Mouse (Mus musculus) MEL (cell line): Measurements from ENCODE around the gene Vmn1r1. TPM values are rescaled to one million over a fixed set of nuclear protein-coding genes. Genes with fewer than 3 reads are reported as not detected.

ENCODE experiments used
- DNase-seq: peaks from one replicate; pipeline ENCODE4 v3.0.0; 2011; ENCODE audit warnings: low read depth, low spot score
- H3K27ac ChIP-seq: 2 replicates; pipeline ENCODE4 v1.5.1; 2012; ENCODE audit warnings: low read depth, mild to moderate bottlenecking, control low read depth, low read length, moderate library complexity; ENCODE audit not compliant: control insufficient read depth
- H3K27me3 ChIP-seq, 2 experiments: fragments of 150-350 bp in 1 of 2; sonication (generic) in 1 of 2; 2 replicates each; pipeline ENCODE4 v1.6.1; 2012; ENCODE audit warnings: low read length in 2 of 2, mild to moderate bottlenecking in 2 of 2, improper control_type of control experiment in 1 of 2, moderate library complexity in 1 of 2; ENCODE audit not compliant: insufficient read depth in 2 of 2, control insufficient read depth in 1 of 2
- H3K36me3 ChIP-seq, 2 experiments: 2 replicates each; pipeline ENCODE4 v1.6.1; 2012 to 2014; ENCODE audit warnings: low read length in 2 of 2, improper control_type of control experiment in 1 of 2, inconsistent platforms in 1 of 2, mild to moderate bottlenecking in 1 of 2; ENCODE audit not compliant: insufficient read depth in 2 of 2, control insufficient read depth in 1 of 2
- H3K4me1 ChIP-seq, 2 experiments: fragments of 150-350 bp in 1 of 2; sonication (generic) in 1 of 2; 2 replicates each; pipeline ENCODE4 v1.6.1; 2012; ENCODE audit warnings: low read length in 2 of 2, improper control_type of control experiment in 1 of 2, mild to moderate bottlenecking in 1 of 2; ENCODE audit not compliant: insufficient read depth in 2 of 2, control insufficient read depth in 1 of 2
- H3K4me3 ChIP-seq, 2 experiments: fragments of 150-350 bp in 1 of 2; sonication (generic) in 1 of 2; 2 replicates each; pipeline ENCODE4 v1.5.1; 2012; ENCODE audit warnings: low read depth in 2 of 2, low read length in 2 of 2, mild to moderate bottlenecking in 2 of 2, moderate library complexity in 2 of 2, control low read depth in 1 of 2, improper control_type of control experiment in 1 of 2; ENCODE audit not compliant: control insufficient read depth in 1 of 2, insufficient read depth in 1 of 2
- H3K79me2 ChIP-seq: 2 replicates; pipeline ENCODE4 v1.6.1; 2012; ENCODE audit warnings: mild to moderate bottlenecking, low read length, moderate library complexity; ENCODE audit not compliant: control insufficient read depth, poor library complexity, insufficient read depth
- H3K9ac ChIP-seq: 2 replicates; pipeline ENCODE4 v1.6.1; 2012; ENCODE audit warnings: low read depth, mild to moderate bottlenecking, control low read depth, low read length, moderate library complexity; ENCODE audit not compliant: control insufficient read depth, poor library complexity, severe bottlenecking
- H3K9me3 ChIP-seq: fragments of 150-350 bp; sonication (generic); replicated peaks from 2 replicates; pipeline ENCODE4 v1.6.1; 2012; ENCODE audit warnings: mild to moderate bottlenecking, low read length, improper control_type of control experiment, moderate library complexity; ENCODE audit not compliant: insufficient read depth
- BHLHE40 ChIP-seq: IDR thresholded peaks from 2 replicates; pipeline ENCODE4 v1.6.1; 2012; ENCODE audit warnings: low read depth, mild to moderate bottlenecking, inconsistent platforms, low read length, improper control_type of control experiment, borderline replicate concordance
- CHD1 ChIP-seq: IDR thresholded peaks from 2 replicates; pipeline ENCODE4 v1.6.1; 2012; ENCODE audit warnings: low read depth, mild to moderate bottlenecking, inconsistent platforms, low read length, improper control_type of control experiment
- CHD2 ChIP-seq: IDR thresholded peaks from 2 replicates; pipeline ENCODE4 v1.6.1; 2011; ENCODE audit warnings: low read length, improper control_type of control experiment
- CTCF ChIP-seq, 3 experiments: IDR thresholded peaks in 2 of 3; conservative IDR thresholded peaks in 1 of 3; 2 replicates each; pipeline ENCODE4 v1.5.1; 2011 to 2012; ENCODE audit warnings: low read length in 3 of 3, low read depth in 2 of 3, mild to moderate bottlenecking in 2 of 3, improper control_type of control experiment in 1 of 3, inconsistent platforms in 1 of 3, mixed read lengths in 1 of 3, moderate library complexity in 1 of 3; ENCODE audit not compliant: control insufficient read depth in 1 of 3, insufficient read depth in 1 of 3, poor library complexity in 1 of 3, severe bottlenecking in 1 of 3
- E2F4 ChIP-seq: IDR thresholded peaks from 2 replicates; pipeline ENCODE4 v1.6.1; 2011; ENCODE audit warnings: low read depth, low read length, improper control_type of control experiment, borderline replicate concordance
- ELF1 ChIP-seq: IDR thresholded peaks from 2 replicates; pipeline ENCODE4 v1.6.1; 2014; ENCODE audit warnings: low read depth, mild to moderate bottlenecking, inconsistent platforms, low read length, improper control_type of control experiment, moderate library complexity
- EP300 ChIP-seq, 2 experiments: IDR thresholded peaks; 2 replicates each; pipeline ENCODE4 v1.6.1; 2011; ENCODE audit warnings: improper control_type of control experiment in 2 of 2, low read length in 2 of 2, low read depth in 1 of 2, mild to moderate bottlenecking in 1 of 2
- ETS1 ChIP-seq: IDR thresholded peaks from 2 replicates; pipeline ENCODE4 v1.6.1; 2012; ENCODE audit warnings: low read depth, mild to moderate bottlenecking, inconsistent platforms, low read length, improper control_type of control experiment, moderate library complexity
- GABPA ChIP-seq: IDR thresholded peaks from 2 replicates; pipeline ENCODE4 v1.6.1; 2012; ENCODE audit warnings: low read depth, mild to moderate bottlenecking, inconsistent platforms, low read length, improper control_type of control experiment, moderate library complexity
- GATA1 ChIP-seq: IDR thresholded peaks from 2 replicates; pipeline ENCODE4 v1.6.1; 2011; ENCODE audit warnings: low read depth, low read length, improper control_type of control experiment
- HCFC1 ChIP-seq: IDR thresholded peaks from 2 replicates; pipeline ENCODE4 v1.6.1; 2012; ENCODE audit warnings: low read depth, mild to moderate bottlenecking, inconsistent platforms, low read length, improper control_type of control experiment, moderate library complexity
- JUND ChIP-seq: IDR thresholded peaks from 2 replicates; pipeline ENCODE4 v1.6.1; 2011; ENCODE audit warnings: low read depth, mild to moderate bottlenecking, improper control_type of control experiment, low read length
- KAT2A ChIP-seq: conservative IDR thresholded peaks from 2 replicates; pipeline ENCODE4 v1.6.1; 2012; ENCODE audit warnings: low read depth, low read length, improper control_type of control experiment, inconsistent platforms
- MAFK ChIP-seq: IDR thresholded peaks from 2 replicates; pipeline ENCODE4 v1.6.1; 2011; ENCODE audit warnings: low read depth, mild to moderate bottlenecking, low read length, improper control_type of control experiment, borderline replicate concordance
- MAX ChIP-seq: IDR thresholded peaks from 2 replicates; pipeline ENCODE4 v1.6.1; 2011; ENCODE audit warnings: low read length, improper control_type of control experiment
- MAZ ChIP-seq: IDR thresholded peaks from 2 replicates; pipeline ENCODE4 v1.6.1; 2012; ENCODE audit warnings: low read depth, mild to moderate bottlenecking, inconsistent platforms, low read length, improper control_type of control experiment
- MEF2A ChIP-seq: IDR thresholded peaks from 2 replicates; pipeline ENCODE4 v1.6.1; 2014; ENCODE audit warnings: low read depth, mild to moderate bottlenecking, inconsistent platforms, low read length, improper control_type of control experiment; ENCODE audit not compliant: poor library complexity, insufficient replicate concordance, severe bottlenecking; ENCODE audit errors: extremely low read depth
- MXI1 ChIP-seq: IDR thresholded peaks from 2 replicates; pipeline ENCODE4 v1.6.1; 2011; ENCODE audit warnings: mild to moderate bottlenecking, low read depth, low read length, improper control_type of control experiment
- MYB ChIP-seq: IDR thresholded peaks from 2 replicates; pipeline ENCODE4 v1.6.1; 2011; ENCODE audit warnings: mild to moderate bottlenecking, low read depth, low read length, improper control_type of control experiment
- MYC ChIP-seq: IDR thresholded peaks from 2 replicates; pipeline ENCODE4 v1.6.1; 2011; ENCODE audit warnings: low read depth, mild to moderate bottlenecking, low read length, improper control_type of control experiment, moderate library complexity
- NELFE ChIP-seq: IDR thresholded peaks from 2 replicates; pipeline ENCODE4 v1.6.1; 2011; ENCODE audit warnings: low read depth, low read length, improper control_type of control experiment
- NRF1 ChIP-seq: IDR thresholded peaks from 2 replicates; pipeline ENCODE4 v1.6.1; 2014; ENCODE audit warnings: low read depth, mild to moderate bottlenecking, inconsistent platforms, low read length, improper control_type of control experiment, moderate library complexity; ENCODE audit not compliant: poor library complexity, insufficient read depth, severe bottlenecking
- POLR2A ChIP-seq, 2 experiments: IDR thresholded peaks; 2 replicates each; pipeline ENCODE4 v1.6.1; 2011 to 2012; ENCODE audit warnings: low read length in 2 of 2, mild to moderate bottlenecking in 2 of 2, control low read depth in 1 of 2, improper control_type of control experiment in 1 of 2, low read depth in 1 of 2, moderate library complexity in 1 of 2; ENCODE audit not compliant: control insufficient read depth in 1 of 2, insufficient read depth in 1 of 2, poor library complexity in 1 of 2
- POLR2AphosphoS2 ChIP-seq: IDR thresholded peaks from 2 replicates; pipeline ENCODE4 v1.6.1; 2011; ENCODE audit warnings: low read length, improper control_type of control experiment
- POLR2AphosphoS5 ChIP-seq: IDR thresholded peaks from 2 replicates; pipeline ENCODE4 v1.6.1; 2012; ENCODE audit warnings: low read depth, borderline replicate concordance, mild to moderate bottlenecking, inconsistent platforms, low read length, moderate library complexity, mixed read lengths
- RAD21 ChIP-seq: IDR thresholded peaks from 2 replicates; pipeline ENCODE4 v1.6.1; 2011; ENCODE audit warnings: mild to moderate bottlenecking, low read depth, low read length, improper control_type of control experiment
- RCOR1 ChIP-seq: IDR thresholded peaks from 2 replicates; pipeline ENCODE4 v1.6.1; 2012; ENCODE audit warnings: low read depth, mild to moderate bottlenecking, inconsistent platforms, low read length, improper control_type of control experiment
- SIN3A ChIP-seq: IDR thresholded peaks from 2 replicates; pipeline ENCODE4 v1.6.1; 2012; ENCODE audit warnings: low read length, improper control_type of control experiment, inconsistent platforms
- SMC3 ChIP-seq: IDR thresholded peaks from 2 replicates; pipeline ENCODE4 v1.6.1; 2011; ENCODE audit warnings: low read depth, low read length, improper control_type of control experiment
- TAL1 ChIP-seq: IDR thresholded peaks from 2 replicates; pipeline ENCODE4 v1.6.1; 2012; ENCODE audit warnings: mild to moderate bottlenecking, inconsistent platforms, low read length, moderate library complexity, mixed read lengths
- TBP ChIP-seq: IDR thresholded peaks from 2 replicates; pipeline ENCODE4 v1.8.0; 2011; ENCODE audit warnings: low read depth, low read length, improper control_type of control experiment
- TCF12 ChIP-seq: IDR thresholded peaks from 2 replicates; pipeline ENCODE4 v1.6.1; 2014; ENCODE audit warnings: low read depth, mild to moderate bottlenecking, inconsistent platforms, low read length, improper control_type of control experiment, moderate library complexity
- UBTF ChIP-seq: IDR thresholded peaks from 2 replicates; pipeline ENCODE4 v1.6.1; 2012; ENCODE audit warnings: low read depth, mild to moderate bottlenecking, inconsistent platforms, low read length, improper control_type of control experiment, moderate library complexity, borderline replicate concordance; ENCODE audit not compliant: insufficient read depth
- USF1 ChIP-seq: IDR thresholded peaks from 2 replicates; pipeline ENCODE4 v1.6.1; 2014; ENCODE audit warnings: low read depth, mild to moderate bottlenecking, inconsistent platforms, low read length, improper control_type of control experiment, moderate library complexity
- USF2 ChIP-seq, 2 experiments: IDR thresholded peaks; 2 replicates each; pipeline ENCODE4 v1.6.1; 2011 to 2012; ENCODE audit warnings: improper control_type of control experiment in 2 of 2, low read length in 2 of 2, borderline replicate concordance in 1 of 2, inconsistent platforms in 1 of 2, low read depth in 1 of 2, mild to moderate bottlenecking in 1 of 2; ENCODE audit not compliant: insufficient read depth in 1 of 2
- ZKSCAN1 ChIP-seq: IDR thresholded peaks from 2 replicates; pipeline ENCODE4 v1.6.1; 2012; ENCODE audit warnings: low read depth, mild to moderate bottlenecking, inconsistent platforms, low read length, improper control_type of control experiment, moderate library complexity
- ZMIZ1 ChIP-seq: IDR thresholded peaks from 2 replicates; pipeline ENCODE4 v1.6.1; 2012; ENCODE audit warnings: low read depth, mild to moderate bottlenecking, inconsistent platforms, low read length, improper control_type of control experiment, moderate library complexity
- ZNF384 ChIP-seq: IDR thresholded peaks from 2 replicates; pipeline ENCODE4 v1.6.1; 2012; ENCODE audit warnings: low read depth, mild to moderate bottlenecking, inconsistent platforms, low read length, improper control_type of control experiment
- polyA plus RNA-seq, 2 experiments: library from polyadenylated mRNA; stranded (reverse) in 1 of 2; unstranded in 1 of 2; fragments of >175 nt in 1 of 2; fragments of >200 nt in 1 of 2; gene quantifications; 2 replicates each; pipeline versions ENCODE4 v1.2.1 to v1.2.4; 2012; ENCODE audit warnings: low replicate concordance in 2 of 2, low read depth in 1 of 2; ENCODE audit not compliant: insufficient read length in 2 of 2, insufficient read depth in 1 of 2, missing spikeins in 1 of 2
- total RNA-seq: library from RNA; depleted of rRNA; stranded (reverse); fragments of 300-350 nt; gene quantifications from 2 replicates; pipeline ENCODE4 v1.2.3, GENCODE M21; 2012

Vmn1r1 gene
- total and polyA plus RNA-seq, 3 experiments = 0.07 TPM; not detected in 2

GRCm38 (mm10) chr1:182140370-182140769 lies 23.9 kb downstream of the Vmn1r1 start:
- no peaks in the 10 kb centered on the region for H3K36me3 ChIP-seq
- H3K4me1 ChIP-seq = no peaks in the 10 kb centered on the region
- H3K79me2 ChIP-seq = no peaks in the 10 kb centered on the region
- peak overlapping the region in 1 of 2 experiments; percentile 43; a peak in 1 of 4 replicates for H3K4me3 ChIP-seq
- no peak overlapping the region for H3K27ac ChIP-seq
- DNase-seq = peak; percentile 79
- no peaks in the 10 kb centered on the region for H3K9me3 ChIP-seq
- H3K27me3 ChIP-seq = no peaks in the 10 kb centered on the region
- H3K9ac ChIP-seq = no peak overlapping the region
- TF ChIP-seq USF1 = no peak
- TF ChIP-seq E2F4 = no peak
- TF ChIP-seq POLR2AphosphoS5 = no peak
- TF ChIP-seq KAT2A = no peak
- no peak for TF ChIP-seq TAL1
- TF ChIP-seq CHD1 = no peak
- no peak for TF ChIP-seq SIN3A
- no peak for TF ChIP-seq ZMIZ1
- TF ChIP-seq MAFK = no peak
- no peak for TF ChIP-seq MXI1
- TF ChIP-seq RCOR1 = no peak
- TF ChIP-seq CHD2 = no peak
- TF ChIP-seq EP300 (IDR thresholded peaks at IDR 0.05; ENCODE audit: low read depth in 1 of 2, low read length in 2 of 2) = no peak
- TF ChIP-seq MYB = no peak
- peak; percentile 88 to 93 (median 92) for TF ChIP-seq CTCF (IDR thresholded peaks at IDR 0.05 in 2 of 3, conservative IDR thresholded peaks at IDR 0.05 in 1 of 3; ENCODE audit: control insufficient read depth in 1 of 3, insufficient read depth in 1 of 3, low read depth in 2 of 3, low read length in 3 of 3, poor library complexity in 1 of 3, severe bottlenecking in 1 of 3)
- TF ChIP-seq ZKSCAN1 = no peak
- no peak for TF ChIP-seq HCFC1
- 0 out of 2 replicates have a peak, but pooled peaks have one; percentile 23 for TF ChIP-seq MAX
- no peak for TF ChIP-seq TCF12
- TF ChIP-seq JUND = no peak
- peak; percentile 85 for TF ChIP-seq SMC3
- no peak for TF ChIP-seq TBP
- no peak for TF ChIP-seq USF2 (IDR thresholded peaks at IDR 0.05; ENCODE audit: borderline replicate concordance in 1 of 2, insufficient read depth in 1 of 2, low read depth in 1 of 2, low read length in 2 of 2)
- TF ChIP-seq RAD21 = peak; percentile 79
- TF ChIP-seq ELF1 = no peak
- no peak for TF ChIP-seq NELFE
- no peak for TF ChIP-seq MYC
- no peak for TF ChIP-seq POLR2AphosphoS2
- TF ChIP-seq GATA1 = no peak
- no peak for TF ChIP-seq POLR2A (IDR thresholded peaks at IDR 0.05; ENCODE audit: control insufficient read depth in 1 of 2, insufficient read depth in 1 of 2, low read depth in 1 of 2, low read length in 2 of 2, poor library complexity in 1 of 2)
- TF ChIP-seq NRF1 = no peak
- no peak for TF ChIP-seq MEF2A
- peak; percentile 63; the same call in 1 of the 2 replicates for TF ChIP-seq MAZ
- TF ChIP-seq GABPA = no peak
- 0 out of 2 replicates have a peak, but pooled peaks have one; percentile 17 for TF ChIP-seq BHLHE40
- TF ChIP-seq UBTF = no peak
- no peak for TF ChIP-seq ZNF384
- TF ChIP-seq ETS1 = no peak
